Mouse (Mus musculus) urinary bladder, postnatal 4 days (tissue): ENCODE data around the gene Gm4559.
"Not testable (repeated sequence)": the region's sequence is repeated elsewhere in the genome, so short reads cannot be mapped to it uniquely, and the experiment has no call there.

Experiments used
- DNase-seq, 2 experiments: peaks; one replicate each; pipeline ENCODE4 v3.0.0; 2021 to 2022; ENCODE audit warnings: low spot score in 2 of 2

Gene Gm4559

DNA sequence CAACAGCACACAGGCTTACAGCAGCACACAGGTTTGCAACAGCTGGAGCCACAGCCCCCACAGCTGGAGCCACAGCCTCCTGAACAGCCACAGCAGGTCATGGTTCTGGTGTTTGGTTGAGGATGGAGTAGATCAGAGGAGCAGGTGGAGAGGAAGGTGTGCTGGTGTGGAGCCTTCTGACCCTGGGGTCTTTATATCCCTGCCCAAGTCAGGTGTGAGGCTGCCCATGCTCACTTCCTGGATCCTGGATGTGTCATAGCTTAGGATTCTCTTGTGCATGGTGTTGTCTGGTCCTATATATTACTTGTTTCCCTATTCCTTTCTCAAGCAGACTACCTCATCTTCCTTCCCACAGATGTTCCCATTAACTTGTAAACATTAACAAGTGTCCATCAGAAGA, at the start of gene Gm4559:
Gm4559 (minus strand) TSS at position 101 of the 400 bp plus-strand sequence.
- DNase-seq = not testable (repeated sequence)

DNA sequence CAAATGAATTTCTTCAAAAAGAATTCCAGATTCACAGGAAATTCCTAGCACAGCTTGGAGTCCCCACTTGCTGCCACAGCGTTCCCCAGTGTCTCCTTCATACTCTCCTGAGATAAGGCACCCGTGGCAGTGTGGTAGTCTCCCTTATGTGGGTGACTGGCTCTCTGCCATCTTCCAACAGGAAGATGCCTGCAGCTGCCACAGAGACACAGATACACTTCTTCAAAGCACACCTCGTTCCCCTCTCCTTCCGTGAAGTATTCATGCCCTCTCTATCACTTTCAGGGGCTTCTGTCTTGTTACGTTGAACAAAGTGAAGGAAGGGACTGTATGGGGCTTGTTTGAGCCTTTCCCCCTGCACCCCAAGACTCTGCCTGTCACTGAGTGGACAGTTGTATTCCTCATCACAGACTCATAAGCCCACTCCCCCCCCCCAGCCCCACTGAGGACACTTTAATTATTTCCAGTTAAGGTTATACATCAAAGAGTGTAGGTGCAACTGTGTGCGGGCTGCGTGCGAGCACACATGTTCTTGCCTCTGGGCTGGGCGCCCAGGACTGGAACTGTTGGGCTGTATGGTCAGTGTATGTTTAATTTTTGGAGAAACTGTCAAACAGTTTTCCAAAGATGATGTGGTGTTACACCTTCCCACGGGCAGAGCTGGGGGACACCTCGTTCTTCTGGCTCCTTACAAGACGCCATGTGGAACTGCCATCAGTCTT, 49.4 kb upstream of the Gm4559 start:
- DNase-seq = no peak

DNA sequence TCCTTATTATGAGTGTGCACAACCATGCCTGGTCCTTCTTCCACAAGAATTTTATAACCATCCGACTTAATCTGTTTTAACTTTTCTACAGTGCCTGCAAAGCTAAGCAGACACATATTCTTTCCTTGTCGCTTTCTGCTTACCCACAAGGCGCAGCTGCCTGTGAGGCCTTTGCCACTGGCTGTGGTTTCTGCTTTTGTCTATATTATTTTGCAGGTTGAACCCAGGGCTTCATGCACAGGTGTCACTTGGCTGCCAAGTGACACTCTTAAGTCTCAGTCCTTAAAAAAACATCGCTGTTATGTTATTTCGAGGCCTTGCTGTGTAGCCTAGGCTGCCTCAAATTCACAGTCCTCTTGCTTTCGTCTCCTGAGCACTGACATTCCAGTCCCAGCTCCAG, 48.5 kb upstream of the Gm4559 start:
- no peak for DNase-seq

DNA sequence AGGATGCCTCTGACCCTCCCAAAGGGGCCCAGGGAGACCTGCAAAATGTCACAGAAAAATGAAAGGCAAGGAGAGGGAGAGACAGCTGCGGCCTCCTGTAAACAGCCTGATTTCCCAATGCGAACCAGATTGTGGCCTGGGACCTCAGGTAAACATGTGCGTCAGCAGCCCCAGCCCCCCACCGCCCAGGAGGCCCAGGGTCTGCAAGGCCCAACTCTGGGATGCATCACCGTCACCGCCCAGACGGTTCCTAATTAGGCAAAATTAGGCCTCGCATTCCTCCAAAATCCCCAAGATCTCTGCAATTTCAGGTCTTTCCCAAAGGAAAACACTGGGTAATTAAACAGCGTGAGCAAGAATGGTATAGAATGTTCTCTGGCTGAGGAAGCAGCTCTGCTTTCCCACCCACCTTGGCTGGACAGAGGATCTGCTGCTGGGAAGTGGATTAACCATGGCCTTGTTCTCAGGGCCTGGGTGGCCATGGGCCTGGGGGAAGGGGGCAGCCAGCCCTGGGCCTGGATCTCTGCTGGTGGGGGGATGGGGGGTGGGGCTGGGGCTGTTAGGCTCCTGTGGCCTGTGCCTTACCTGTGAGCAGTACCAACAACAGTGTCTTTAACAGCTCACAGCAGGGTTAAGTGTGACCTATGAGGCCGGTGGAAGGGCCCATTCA, 47.6 kb upstream of the Gm4559 start:
- DNase-seq = not testable (repeated sequence)

DNA sequence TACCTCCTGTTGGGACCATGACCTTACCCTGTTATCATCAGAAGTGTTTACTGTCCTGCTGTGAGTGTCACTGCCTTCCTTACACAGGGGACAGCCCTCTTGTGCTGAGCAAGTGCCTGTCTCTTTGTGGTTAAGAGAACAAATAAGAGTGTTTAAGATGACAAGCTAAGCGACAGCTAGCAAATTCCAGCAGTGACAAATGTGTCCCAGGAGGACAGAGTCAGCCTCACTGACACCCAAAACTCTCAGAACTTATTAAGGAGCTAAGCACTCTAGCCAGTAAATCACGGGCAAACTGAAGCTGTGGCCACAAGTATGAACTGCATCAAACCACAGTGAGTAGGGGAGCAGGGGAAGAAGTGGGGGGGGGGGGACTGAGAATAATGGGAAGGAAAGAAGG, 46.7 kb upstream of the Gm4559 start:
- no peak for DNase-seq

DNA sequence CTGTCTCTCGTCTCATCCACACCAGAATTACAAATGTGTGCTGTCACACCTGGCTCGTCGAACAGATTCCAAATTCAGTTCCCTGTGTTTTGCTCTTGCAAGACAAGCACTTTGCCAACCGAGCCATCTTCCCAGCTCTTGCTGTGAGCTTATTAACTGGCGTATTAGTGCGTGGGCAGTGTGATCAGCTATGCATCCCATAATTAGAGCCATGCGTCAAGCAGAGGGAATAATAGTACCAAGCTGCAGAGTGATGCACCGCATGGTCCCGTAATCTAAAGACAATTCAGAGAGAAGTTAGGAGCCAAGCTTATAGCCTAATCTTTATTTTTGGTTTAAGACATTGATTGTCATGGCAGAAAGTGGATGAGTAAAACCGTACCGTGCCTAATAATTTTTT, 45.0 kb upstream of the Gm4559 start:
- no peak for DNase-seq

DNA sequence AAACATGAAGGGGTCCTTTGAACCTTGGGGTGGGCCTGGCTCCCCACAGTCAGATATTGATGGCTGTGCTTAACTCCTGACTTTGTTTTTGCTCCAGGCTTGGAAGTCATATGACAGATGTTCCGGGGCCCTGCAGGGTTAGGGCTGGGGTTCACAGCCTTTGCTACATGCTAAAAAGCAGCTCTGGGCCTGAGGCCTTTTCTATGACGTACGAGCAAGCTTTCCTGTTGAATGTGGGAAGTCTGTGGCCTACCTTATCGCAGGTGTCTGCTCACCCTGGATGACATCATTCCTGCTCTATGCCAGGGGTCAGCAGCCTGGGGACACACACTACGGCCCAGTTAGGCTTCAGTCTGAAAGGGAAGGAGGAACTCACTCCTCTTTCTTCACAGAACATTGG, 43.1 kb upstream of the Gm4559 start:
- DNase-seq = no peak

DNA sequence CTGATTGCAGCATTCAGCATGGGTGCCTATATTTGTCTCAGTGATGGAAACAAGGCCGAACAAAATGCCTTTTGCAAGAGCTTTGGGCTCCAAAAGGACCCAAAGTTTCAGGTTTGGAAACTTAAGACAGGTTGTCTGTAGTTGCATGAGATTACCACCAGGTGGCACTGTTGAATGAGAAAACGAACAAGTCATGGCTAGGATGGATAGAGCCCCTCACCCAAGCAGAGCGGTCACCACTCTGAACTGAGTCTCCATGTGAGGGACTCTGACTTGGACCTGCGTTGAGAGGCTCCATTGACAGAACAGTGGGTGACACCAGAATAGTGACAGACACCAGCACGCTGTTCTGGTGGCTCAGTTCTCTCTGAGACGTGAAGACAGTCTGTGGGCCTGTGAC, 42.4 kb upstream of the Gm4559 start:
- DNase-seq = no peak

DNA sequence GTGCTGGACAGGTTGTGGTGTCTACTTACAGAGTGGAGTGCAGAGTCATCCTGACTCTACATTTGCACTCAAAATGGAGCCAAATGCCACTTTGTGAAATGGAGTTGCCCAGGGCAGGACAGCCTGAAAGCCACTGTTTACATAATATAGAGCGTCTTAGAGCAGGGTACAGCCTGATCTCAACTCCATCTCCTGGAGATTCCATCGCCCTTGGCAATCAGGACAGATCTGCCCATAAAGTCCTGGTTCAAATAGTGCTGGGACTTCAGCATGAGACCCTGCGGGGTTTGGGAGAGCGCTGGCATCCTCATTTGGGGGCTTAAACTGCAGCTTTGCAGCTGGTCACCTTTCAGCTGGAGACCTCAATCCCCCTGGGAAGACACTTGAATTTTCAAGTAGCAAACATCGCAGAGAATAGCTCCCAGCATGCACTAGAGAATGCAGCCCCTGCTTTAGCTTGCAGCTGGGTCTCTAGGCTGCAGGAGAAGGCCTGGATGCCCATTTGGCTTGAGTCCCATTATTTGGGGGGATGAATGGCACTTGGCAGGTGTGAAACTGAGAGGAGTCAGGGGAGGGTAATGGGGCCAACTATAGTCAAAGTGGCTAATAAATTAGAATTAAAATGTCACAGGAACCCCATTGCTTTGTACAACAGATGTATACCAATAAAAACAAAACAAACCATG, 40.6 kb upstream of the Gm4559 start:
- no peak for DNase-seq

DNA sequence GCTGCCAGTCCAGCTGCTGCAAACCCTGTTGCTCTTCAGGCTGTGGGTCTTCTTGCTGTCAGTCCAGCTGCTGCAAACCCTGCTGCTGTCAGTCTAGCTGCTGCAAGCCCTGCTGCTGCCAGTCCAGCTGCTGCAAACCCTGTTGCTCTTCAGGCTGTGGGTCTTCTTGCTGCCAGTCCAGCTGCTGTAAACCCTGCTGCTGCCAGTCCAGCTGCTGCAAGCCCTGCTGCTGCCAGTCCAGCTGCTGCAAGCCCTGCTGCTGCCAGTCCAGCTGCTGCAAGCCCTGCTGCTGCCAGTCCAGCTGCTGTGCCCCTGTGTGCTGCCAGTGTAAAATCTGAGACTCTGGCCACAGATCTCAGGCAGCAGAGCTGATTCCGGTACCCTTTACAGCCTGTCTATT, 29.8 kb upstream of the Gm4559 start:
- DNase-seq = not testable (repeated sequence)

DNA sequence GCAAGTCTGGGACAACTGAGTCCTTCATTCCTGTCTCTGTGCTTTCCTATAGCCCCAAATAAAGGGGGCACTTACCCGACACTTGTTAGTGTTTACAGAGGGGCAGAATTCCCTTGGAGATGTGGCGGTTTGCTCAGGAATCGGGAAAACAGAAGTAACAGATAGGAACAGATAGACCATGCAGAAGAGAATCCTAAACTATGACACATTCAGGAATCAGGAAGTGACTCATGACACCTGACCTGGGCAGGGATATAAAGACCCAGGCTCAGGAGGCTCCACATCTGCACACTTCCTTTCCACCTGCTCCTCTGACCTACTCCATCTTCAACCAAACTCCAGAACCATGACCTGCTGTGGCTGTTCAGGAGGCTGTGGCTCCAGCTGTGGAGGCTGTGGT, 29.1 kb upstream of the Gm4559 start, which contains the start of gene Krtap5-4:
Krtap5-4 (plus strand) TSS at position 301 of the 400 bp plus-strand sequence.
- DNase-seq = no peak

DNA sequence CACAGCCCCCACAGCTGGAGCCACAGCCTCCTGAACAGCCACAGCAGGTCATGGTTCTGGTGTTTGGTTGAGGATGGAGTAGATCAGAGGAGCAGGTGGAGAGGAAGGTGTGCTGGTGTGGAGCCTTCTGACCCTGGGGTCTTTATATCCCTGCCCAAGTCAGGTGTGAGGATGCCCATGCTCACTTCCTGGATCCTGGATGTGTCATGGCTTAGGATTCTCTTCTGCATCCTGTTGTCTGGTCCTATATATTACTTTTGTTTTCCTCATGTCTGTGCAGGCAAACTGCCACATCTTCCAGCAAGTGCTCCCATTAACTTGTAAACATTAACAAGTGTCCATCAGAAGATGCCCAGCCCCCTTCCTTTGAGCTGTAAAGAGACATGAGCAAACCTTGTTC, 22.9 kb upstream of the Gm4559 start, which contains the start of gene Krtap5-1:
Krtap5-1 (minus strand) TSS at position 101 of the 400 bp plus-strand sequence.
- DNase-seq = not testable (repeated sequence)

DNA sequence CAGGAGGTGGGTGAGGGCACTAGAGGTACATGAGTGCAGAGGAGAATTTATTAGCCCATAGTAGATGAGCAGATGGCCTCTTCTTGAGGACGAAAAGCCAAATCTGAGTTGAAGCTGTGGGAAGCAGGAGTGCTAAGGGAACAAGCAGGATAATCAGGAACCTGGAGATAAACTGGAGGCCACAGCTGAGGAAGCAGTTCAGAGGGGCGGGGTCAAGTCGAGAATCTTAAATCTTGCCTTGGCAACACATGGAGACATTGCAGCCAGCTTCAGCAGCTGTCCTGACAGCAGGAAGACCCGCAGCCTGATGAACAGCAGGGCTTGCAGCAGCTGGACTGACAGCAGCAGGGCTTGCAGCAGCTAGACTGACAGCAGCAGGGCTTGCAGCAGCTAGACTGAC, 21.9 kb upstream of the Gm4559 start:
- DNase-seq = not testable (repeated sequence)

DNA sequence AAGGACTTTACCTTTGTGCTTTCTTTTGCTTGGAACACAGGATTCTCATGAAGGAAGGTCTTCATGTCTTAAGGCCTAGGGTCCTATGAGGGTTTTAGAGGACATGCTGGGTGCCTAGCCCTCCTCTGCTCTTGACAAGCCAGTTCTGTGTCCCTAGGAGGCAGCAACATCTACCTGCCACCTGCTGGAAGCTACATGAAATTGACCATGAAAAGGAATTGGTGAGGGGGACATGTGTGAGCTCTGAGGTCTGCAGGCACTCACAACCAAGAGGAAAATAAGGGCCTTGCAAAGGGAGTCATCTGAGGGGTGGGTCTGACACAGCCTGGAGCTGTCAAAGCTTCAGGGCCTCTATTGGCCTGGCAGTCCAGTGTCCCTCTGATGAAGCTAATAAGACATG, 21.3 kb upstream of the Gm4559 start:
- no peak for DNase-seq

DNA sequence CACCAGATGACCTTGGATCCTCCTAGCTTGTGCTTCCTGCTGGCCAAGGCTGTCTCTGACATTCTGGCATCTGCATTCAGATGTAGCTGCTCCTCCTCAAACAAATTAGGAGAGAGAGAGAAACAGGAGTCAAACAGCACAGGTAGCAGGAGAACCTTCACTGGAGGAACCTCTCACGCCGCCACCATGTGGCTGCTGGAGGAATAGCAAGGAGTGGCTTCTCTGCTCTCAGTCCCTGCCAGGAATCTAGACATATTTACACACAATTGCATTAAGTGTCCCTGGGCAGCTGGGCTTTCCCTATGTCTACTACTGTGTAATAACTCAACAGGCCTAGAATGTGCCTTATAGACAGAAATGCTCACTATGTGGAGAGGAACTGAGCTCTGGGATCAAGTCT, 19.7 kb upstream of the Gm4559 start:
- DNase-seq = not testable (repeated sequence)

DNA sequence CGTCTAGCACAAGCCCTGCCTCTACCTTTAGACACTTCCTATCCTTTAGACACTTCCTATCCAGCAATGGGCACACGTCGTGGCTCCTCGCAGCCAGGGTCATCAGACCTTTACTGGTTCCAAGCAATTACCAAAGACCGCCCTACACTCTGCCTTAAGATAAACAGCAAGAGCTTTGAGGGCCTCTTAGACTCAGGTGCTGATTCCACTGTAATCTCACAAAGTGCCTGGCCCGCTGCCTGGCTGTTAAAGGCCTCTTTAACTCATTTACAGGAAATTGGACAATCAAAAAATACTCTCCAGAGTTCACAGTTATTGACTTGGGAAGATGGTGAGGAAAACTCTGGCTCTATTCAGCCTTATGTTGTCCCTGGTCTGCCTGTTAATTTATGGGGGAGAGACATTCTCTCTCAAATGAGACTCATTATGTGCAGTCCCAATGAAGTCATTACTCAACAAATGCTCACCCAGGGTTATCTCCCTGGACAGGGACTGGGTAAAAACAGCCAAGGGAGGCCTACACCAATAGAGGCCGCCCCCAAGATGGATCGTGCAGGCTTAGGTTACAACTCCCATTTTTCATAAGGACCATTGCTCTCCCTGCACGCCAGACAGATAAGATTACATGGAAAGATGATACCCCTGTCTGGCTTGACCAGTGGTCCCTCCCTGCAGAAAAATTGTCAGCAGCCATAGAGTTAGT, 11.9 kb upstream of the Gm4559 start:
- peak in 1 of 2 experiments; percentile 29 for DNase-seq

DNA sequence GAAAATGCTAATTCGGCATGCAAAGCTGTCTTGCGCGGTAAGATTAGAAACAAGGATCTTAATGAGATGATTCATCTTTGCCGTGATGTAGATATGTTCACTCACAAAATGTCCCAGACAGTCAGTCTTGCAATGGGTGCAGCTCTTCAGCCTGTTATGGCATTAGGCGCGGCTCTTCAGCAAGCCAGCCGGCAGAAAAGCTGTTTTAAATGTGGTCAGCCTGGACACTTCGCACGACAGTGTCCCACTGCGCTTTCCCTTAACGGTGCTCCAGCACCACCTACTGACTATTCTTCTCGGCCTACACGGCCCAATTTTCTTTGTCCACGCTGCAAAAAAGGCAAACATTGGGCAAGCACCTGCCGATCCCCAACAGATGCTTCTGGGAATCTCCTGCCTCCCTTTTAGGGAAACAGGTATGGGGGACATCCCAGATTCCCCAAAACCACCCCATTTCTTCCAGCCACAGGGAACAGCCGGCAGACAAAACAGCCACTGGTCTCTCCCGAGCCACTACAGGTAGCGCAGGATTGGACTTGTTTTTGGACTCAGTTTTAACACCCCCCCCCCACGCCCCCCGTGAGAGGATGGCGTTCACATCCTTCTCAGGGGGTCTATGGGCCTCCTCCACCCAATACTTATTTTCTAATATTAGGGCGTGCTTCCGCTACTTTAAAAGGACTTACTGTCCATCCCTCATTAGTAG, 11.1 kb upstream of the Gm4559 start:
- peak in 1 of 2 experiments; percentile 42 for DNase-seq

DNA sequence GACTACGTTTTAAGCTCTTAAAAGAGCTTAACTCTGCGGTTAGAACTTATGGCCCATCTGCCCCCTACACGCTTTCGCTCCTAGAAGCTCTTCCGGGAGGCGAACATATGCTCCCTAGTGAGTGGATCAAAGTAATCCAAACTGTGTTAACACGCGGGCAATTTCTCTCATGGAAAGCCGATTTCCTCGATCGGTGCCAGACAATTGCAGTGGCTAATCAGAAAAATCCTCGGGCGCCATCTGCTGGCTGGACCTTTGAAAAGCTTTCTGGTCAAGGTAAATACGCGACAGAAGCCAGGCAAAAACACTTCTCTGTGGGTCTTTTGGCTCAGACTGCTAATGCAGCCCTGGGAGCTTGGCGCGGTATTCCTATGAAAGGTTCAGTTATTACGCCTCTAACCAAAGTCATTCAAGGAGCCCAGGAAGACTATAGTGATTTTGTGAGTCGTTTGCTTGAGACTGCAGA, 10.5 kb upstream of the Gm4559 start:
- peak; percentile 84 to 92 for DNase-seq

DNA sequence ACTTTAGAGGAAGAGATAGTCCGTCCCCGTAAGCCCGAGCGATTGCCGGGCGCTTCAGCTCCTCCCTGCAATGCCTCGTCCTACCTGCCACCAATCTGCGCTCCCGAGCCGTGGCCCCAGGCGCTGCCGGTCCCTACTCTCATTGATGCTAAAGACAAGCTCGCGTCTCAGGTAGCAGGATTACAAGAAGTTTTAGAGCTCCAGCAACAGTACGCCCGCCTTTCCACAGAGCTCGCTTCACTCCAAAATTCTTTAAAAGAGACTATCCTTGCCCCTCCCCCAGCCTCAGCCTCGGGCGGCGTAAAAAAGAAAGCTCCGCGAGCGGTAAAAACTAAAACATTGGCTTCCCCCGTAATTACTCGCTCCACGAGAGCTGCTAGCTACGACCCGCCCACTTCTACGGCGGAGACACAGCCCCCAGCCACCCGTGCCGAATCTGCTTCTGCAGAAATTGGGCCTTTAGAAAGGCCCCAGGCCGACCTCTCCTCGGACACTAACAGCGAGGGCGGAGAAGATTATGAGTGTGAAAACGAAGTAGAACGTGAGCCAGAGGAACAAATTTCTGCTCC, 9.9 kb upstream of the Gm4559 start:
- peak; percentile 57 to 73 for DNase-seq

DNA sequence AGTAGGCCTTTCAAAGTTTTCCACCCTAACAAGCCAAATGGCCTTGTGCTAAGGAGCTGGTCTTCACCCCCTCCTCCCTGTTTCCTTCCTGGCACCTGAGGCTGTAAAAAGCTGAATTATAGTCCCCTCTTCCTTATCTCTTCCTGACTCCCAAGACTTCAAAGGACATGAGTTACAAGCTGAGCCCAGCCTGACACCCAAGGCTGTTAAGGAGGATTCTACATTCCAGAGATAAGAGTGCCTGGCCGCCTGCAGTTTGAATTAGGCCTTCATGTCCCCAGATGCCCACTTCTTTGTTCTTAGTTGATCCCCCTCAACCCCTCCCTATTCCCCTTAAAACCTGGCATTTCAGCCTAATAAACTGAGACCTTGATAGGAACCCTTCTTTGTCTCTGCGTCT, 8.7 kb upstream of the Gm4559 start:
- not testable (repeated sequence) for DNase-seq

DNA sequence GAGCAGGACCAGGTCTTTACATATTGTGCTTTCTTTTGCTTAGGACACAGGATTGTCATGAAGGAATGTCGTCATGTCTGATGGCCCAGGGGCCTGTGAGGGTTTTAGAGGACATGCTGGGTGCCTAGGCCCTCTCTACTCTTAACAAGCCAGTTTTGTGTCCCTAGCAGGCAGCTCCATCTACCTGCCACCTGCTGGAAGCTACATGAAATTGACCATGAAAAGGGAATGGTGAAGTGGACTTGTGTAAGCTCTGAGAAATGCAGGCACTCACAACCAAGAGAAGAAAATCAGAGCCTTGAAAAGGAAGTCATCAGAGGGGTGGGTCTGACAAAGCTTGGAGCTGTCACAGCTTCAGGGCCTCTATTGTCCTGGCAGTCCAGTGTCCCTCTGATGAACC, 5.1 kb upstream of the Gm4559 start:
- not testable (repeated sequence) for DNase-seq
